Mouse (Mus musculus): ENCODE results near the gene Atg7.

DNA sequence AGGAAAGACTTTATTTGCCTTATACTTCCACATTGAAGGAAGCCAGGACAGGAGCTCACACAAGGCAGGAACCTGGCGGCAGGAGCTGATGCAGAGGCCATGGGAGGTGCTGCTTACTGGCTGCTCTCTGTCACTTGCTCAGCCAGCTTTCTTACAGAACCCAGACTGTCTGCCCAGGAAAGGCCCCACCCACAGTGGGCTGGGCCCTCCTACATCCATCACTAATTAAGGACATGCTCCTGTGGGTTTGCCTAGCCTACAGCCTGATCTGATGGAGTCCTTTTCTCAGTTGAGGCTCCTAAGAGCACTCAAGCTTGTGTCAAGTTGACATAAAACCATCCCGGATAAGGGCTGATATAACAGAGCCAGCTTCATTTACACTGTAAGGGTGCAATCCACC is 211.5 kb downstream of the Atg7 start:
- no peak for TF ChIP-seq CTCF (IDR thresholded peaks at IDR 0.05; ENCODE audit: low read depth, low read length)
- no peak for TF ChIP-seq POLR2A (IDR thresholded peaks at IDR 0.05; ENCODE audit: extremely low read depth, insufficient read depth, low read length)
